Mouse (Mus musculus): Measurements from ENCODE around the gene Gm45021. TPM values are rescaled to one million over a fixed set of nuclear protein-coding genes. Genes with fewer than 3 reads are reported as not detected.

The Gm45021 gene
- total RNA-seq (2015; ENCODE audit: low replicate concordance) (not detected in 2 replicates), total RNA-seq (2017; ENCODE audit: low replicate concordance) (not detected in 2 replicates)

GRCm38 (mm10) chr6:48589194-48589750, at the start of gene Gm45021:
Gm45021 (plus strand) TSS chr6:48589610.
- no peak for ATAC-seq (replicated peaks; ENCODE audit: low FRiP score, poor library complexity, severe bottlenecking)

GRCm38 (mm10) chr6:48539860-48540259, 49.5 kb upstream of the Gm45021 start:
- no peak for ATAC-seq (replicated peaks; ENCODE audit: low FRiP score, poor library complexity, severe bottlenecking)

DNA sequence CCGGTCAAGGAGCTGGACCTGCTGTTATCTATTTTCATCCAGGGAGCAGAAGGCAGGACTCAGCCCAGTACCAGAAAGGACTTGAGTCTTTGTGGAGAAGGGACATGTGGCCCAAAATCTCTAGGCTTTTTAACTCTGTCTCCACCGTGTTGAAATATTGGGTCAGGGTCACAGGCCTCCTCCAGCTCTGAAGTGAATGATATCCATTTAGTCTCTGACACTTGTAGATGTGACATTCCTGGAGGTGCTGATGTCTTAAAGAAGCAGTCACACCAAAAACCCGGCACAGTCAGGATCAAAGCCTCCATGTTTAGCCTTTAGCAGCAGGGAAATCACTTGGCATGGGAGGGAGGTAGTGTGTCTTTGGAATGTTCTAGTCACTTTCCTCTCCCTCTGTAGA, 48.7 kb upstream of the Gm45021 start:
- ATAC-seq (replicated peaks; ENCODE audit: low FRiP score, poor library complexity, severe bottlenecking): no peak

DNA sequence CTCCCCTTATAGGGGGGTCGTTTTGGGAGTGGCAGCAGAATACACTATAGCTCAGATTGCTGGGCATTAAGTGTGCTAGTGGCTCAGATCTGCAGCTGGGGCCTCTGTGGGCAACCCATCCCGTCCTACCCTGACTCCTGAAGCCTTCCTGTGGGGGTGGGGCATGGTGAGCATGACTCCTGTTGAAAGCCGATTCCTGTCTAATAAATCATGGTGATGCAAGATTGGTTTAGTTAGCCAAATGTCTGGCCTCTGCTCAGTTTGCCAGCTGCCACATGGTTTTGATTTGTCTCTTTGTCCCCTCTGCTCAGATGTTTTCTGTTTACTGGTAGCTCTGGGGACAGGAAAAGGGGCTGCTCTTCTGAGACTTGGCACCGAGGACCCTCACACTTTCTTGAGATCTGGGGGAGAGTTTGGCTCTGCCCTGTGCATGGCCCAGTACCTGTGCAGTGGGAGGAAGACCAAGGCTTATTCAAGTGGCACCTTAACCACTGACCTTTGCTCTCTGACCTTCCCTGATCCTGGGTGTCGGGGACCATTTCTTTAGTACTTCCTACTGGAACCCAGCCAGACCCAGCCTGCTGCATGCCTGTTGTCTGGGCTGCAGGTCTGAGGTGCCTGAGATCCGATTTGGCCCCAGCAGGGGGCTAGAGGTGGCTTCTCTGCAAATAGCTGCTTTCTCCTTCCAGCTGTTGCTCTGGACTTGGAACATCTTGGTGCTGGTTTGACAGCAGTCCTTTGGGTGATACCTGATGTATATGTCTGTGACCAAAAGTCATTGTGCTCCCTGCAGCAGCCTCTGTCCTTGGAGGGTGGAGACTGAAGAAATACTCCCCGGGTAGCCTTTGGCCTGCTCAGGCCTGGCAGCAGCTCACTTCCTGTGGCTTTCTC, 47.6 kb upstream of the Gm45021 start:
- no peak for ATAC-seq (replicated peaks; ENCODE audit: low FRiP score, poor library complexity, severe bottlenecking)

- ATAC-seq (replicated peaks; ENCODE audit: low FRiP score, poor library complexity, severe bottlenecking): no peak
Measured at GRCm38 (mm10) chr6:48542631-48543030, 46.8 kb upstream of the Gm45021 start.

DNA sequence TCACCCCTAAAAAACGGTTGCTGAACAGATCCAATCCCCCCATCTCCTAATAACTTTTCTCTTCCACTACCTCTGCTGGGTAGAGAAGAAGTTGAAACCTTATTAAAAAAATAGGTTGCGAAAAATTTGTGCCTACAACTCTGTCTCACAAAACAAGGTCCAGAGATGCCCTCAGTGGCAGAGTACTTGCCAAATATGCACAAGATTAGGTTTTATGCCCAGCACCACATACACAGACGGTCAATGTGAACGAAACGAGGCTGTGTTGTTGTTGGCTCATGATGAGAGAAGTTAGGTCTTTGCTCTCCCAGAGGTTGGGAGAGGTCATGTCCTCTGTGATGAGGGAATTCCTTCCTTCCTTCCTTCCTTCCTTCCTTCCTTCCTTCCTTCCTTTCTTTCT, 44.2 kb upstream of the Gm45021 start:
- ATAC-seq (replicated peaks; ENCODE audit: low FRiP score, poor library complexity, severe bottlenecking): no peak

- ATAC-seq (replicated peaks; ENCODE audit: low FRiP score, poor library complexity, severe bottlenecking): no peak
Measured at GRCm38 (mm10) chr6:48546271-48546670, 43.1 kb upstream of the Gm45021 start.

DNA sequence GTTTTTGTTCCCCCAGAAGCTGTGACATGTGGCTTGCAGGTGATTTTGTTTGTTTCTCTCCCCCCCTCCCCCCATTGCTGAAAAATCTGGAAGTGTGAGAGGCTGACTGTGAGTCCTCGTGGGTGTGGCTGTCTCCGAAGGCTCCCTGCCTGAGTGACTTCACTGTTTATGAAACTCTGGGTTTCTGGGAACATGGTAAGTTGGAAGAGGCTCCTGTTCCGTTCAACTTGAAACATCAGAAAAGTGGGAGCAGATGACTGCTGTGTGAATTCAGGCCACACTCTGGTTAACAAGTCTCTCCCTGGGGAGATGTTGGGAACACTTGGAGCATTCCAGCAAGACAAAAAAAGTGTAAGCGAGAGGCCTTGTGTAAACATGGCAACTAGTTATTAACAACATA, 42.6 kb upstream of the Gm45021 start:
- ATAC-seq (replicated peaks; ENCODE audit: low FRiP score, poor library complexity, severe bottlenecking): no peak

GRCm38 (mm10) chr6:48548314-48548713, 41.1 kb upstream of the Gm45021 start:
- no peak for ATAC-seq (replicated peaks; ENCODE audit: low FRiP score, poor library complexity, severe bottlenecking)

- no peak for ATAC-seq (replicated peaks; ENCODE audit: low FRiP score, poor library complexity, severe bottlenecking)
Measured at GRCm38 (mm10) chr6:48552918-48553317, 36.5 kb upstream of the Gm45021 start.

DNA sequence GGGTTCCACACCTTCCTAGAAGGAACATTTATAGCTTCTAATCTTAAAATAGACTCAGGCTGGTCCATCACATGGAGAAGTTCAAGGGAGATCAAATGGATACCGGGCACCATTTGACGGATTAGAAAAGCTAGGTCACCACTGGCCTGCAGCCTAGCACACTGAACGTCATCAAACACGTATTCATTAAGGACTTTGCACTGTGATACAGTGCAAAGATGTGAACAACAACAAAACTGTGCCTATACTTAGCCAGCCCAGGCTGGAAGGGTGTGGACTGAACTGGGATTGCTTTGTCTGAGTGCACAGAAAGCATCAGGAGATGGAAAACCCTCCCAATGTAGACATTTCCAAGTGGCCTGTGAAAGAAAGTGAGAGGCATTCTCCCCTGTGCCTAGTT, 35.6 kb upstream of the Gm45021 start:
- ATAC-seq (replicated peaks; ENCODE audit: low FRiP score, poor library complexity, severe bottlenecking): no peak

- peak; percentile 74 for ATAC-seq (replicated peaks; ENCODE audit: low FRiP score, poor library complexity, severe bottlenecking)
Measured at GRCm38 (mm10) chr6:48554280-48555103, 34.9 kb upstream of the Gm45021 start, which contains the start of gene Lrrc61. Lrrc61 (plus strand) TSS chr6:48554796.

DNA sequence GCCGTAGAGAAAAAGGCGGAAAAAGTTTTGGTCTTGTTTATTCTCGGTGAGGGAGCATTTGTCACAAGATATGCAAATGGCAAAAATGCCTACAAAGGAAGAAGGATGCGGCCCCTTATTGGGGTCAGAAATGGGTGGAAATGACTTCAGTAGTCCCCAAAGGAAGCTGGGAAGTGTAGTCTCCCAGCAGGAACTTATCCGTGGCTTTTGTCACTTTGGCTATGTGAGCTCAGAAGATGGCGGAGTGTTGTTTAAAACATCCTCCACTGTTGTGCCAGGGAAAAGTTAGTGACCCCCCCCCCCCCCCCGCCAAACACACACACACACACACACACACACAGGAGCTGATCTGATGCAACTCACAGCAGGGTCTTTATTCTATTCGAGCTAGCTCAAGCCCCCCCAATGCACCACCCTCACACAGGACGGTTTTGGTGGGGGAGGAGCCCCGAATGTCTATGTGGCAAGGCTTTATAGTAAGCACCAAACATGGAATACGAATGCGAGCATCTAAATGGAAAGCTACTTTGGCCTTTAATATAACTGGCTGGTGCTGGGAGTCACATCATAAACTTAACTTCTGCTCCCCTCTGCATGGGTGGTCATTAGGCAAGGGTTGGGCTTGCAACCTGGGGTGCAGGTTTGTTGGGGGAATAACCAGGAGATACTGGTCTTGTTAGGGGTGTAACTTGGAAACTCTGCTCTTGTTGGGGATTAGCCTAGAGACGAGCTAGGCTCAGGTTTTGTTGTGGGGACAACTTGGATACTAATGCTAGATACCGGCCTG, 34.1 kb upstream of the Gm45021 start:
- ATAC-seq (replicated peaks; ENCODE audit: low FRiP score, poor library complexity, severe bottlenecking): no peak

DNA sequence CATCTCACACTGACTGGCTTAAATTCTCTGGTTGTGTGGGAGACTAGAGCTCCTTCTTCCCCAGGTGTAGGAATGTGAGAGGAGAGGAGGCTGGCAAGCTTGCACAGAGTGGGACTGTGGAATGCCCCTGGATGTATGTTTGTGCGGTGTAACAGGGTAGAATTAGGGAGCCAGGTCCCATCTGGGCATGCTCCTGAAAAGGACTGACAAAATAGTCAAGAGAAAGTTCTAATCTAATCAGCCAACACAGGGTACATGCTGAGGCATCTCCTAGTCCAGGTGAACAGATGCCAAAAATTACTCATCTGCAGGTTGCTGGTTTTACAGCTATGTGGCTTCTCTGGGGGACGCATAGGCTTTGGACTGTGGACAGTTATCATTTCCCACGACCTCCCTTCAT, 33.5 kb upstream of the Gm45021 start:
- ATAC-seq (replicated peaks; ENCODE audit: low FRiP score, poor library complexity, severe bottlenecking): no peak

DNA sequence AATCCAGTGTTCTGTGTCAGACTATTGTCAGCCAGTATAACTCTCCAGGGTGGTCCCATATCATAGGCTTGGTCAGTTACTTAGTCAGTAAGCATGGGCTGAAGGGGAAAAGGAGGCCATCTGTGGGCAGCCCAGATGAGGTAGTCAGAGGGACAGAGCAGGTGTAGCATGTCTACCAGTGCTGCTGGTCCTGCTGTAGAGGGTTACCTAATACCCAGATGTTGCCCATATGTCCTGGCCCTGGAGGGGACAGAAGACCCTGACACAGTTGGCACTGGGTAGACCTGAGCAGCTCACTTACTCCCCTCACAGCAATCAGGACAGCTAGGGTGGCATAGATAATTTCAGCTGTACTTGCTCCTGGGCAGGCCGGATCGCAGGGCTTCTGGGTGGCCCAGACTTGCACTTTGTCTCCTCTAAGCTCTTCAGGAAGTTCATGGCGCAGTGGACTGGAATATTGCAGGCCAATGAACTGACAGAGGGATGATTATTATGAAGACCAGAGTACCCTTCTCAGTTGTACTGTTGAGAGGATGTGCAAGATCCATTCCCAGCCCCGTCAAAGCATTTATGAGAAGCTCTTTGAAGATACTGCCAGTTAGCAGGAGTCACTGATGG, 23.6 kb upstream of the Gm45021 start:
- no peak for ATAC-seq (replicated peaks; ENCODE audit: low FRiP score, poor library complexity, severe bottlenecking)

- ATAC-seq (replicated peaks; ENCODE audit: low FRiP score, poor library complexity, severe bottlenecking): no peak
Measured at GRCm38 (mm10) chr6:48566312-48566711, 23.1 kb upstream of the Gm45021 start.

DNA sequence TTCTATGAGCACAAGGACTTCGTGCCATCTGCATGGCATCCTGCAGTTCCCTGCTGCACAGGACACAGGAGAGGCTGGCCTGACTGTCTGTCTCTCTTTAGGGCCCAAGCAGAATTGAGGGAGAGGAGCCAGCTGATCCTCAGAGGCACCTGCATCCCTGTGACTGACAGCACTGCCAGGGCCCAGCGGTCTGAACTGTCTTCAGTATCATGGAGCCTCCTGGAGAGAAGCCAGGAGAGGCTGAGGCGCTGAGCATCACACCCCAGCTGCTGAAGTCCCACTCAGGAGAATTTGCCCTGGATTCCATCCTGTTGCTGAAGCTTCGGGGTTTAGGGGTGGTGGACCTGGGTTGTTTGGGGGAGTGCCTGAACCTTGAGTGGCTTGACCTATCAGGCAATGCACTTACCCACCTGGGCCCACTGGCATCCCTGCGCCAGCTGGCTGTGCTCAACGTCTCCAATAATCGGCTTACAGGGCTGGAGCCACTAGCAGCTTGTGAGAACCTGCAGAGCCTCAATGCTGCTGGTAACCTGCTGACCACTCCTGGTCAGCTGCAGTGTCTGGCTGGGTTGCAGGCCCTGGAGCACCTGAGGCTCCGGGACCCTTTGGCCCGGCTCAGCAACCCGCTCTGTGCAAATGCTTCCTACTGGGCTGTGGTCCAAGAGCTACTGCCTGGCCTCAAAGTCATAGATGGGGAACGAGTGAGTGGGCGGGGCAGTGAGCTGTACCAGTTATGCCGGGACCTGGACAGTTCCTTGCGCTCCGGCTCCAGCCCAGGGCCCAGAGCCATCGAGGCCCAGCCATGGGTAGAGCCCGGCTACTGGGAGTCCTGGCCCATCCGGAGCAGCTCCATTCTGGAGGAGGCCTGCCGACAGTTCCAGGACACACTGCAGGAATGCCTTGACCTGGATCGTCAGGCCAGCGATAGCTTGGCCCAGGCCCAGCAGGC, 21.1 kb upstream of the Gm45021 start:
- ATAC-seq (replicated peaks; ENCODE audit: low FRiP score, poor library complexity, severe bottlenecking): no peak
